Mouse (Mus musculus) liver, postnatal 0 days (tissue): Measurements from ENCODE around the gene Utp3. TPM values are rescaled to one million over a fixed set of nuclear protein-coding genes. Genes with fewer than 3 reads are reported as not detected.

Experiments used
- ATAC-seq: fragments of 200-750 bp; cut with Nextera tagmentation; 2 replicates; pipeline ENCODE4 v1.8.0; 2017; ENCODE audit warnings: mild to moderate bottlenecking, moderate library complexity
- DNase-seq: peaks from one replicate; pipeline ENCODE4 v3.0.0-alpha.2; 2016
- H3K27ac ChIP-seq: fragments of 300-500 bp; sonication (generic); 2 replicates; pipeline ENCODE4 v1.5.1; 2014; ENCODE audit warnings: antibody characterized with exemption, moderate library complexity, mild to moderate bottlenecking, low read depth
- H3K27me3 ChIP-seq: fragments of 300-500 bp; sonication (generic); 2 replicates; pipeline ENCODE4 v1.6.1; 2014; ENCODE audit warnings: low read length, control low read depth, mixed read lengths; ENCODE audit not compliant: insufficient read depth
- H3K36me3 ChIP-seq: fragments of 300-500 bp; sonication (generic); replicated peaks from 2 replicates; pipeline ENCODE4 v1.6.1; 2014; ENCODE audit warnings: mild to moderate bottlenecking, control low read depth, low read length, moderate library complexity, mixed read lengths; ENCODE audit not compliant: insufficient read depth
- H3K4me1 ChIP-seq: fragments of 300-500 bp; sonication (generic); 2 replicates; pipeline ENCODE4 v1.6.1; 2014; ENCODE audit warnings: antibody characterized with exemption, mild to moderate bottlenecking, control low read depth; ENCODE audit not compliant: insufficient read depth
- H3K4me2 ChIP-seq: fragments of 300-500 bp; sonication (generic); 2 replicates; pipeline ENCODE4 v1.6.1; 2014; ENCODE audit warnings: low read depth, mild to moderate bottlenecking, low read length, moderate library complexity, mixed read lengths
- H3K4me3 ChIP-seq: fragments of 300-500 bp; sonication (generic); 2 replicates; pipeline ENCODE4 v1.5.1; 2014; ENCODE audit warnings: low read depth, low read length
- H3K9ac ChIP-seq: fragments of 300-500 bp; sonication (generic); replicated peaks from 2 replicates; pipeline ENCODE4 v1.6.1; 2014; ENCODE audit warnings: mild to moderate bottlenecking, moderate library complexity
- H3K9me3 ChIP-seq: fragments of 300-500 bp; sonication (generic); 2 replicates; pipeline ENCODE4 v1.6.1; 2016; ENCODE audit warnings: mild to moderate bottlenecking, control low read depth, low read length, mixed read lengths
- CTCF ChIP-seq: sonication (generic); IDR thresholded peaks from 2 replicates; pipeline ENCODE4 v1.5.1; 2016; ENCODE audit warnings: antibody characterized with exemption, low read depth
- EP300 ChIP-seq: IDR thresholded peaks from 2 replicates; pipeline ENCODE4 v1.6.1; 2016; ENCODE audit warnings: antibody characterized with exemption, low read depth, mild to moderate bottlenecking
- WGBS: fragments of 180-500 bp; shearing (Covaris S2); extraction: QIAGEN DNeasy Blood & Tissue Kit; methylation state at CpG from one replicate; pipeline ENCODE4 v1.1.7; 2014; ENCODE audit not compliant: insufficient replicate concordance; 5-methylcytosine and 5-hydroxymethylcytosine counted together
- polyA plus RNA-seq: library from polyadenylated mRNA; unstranded; fragments of >200 nt; fragmentation: Nextera tagmentation; extraction: Ambion mirVana; gene quantifications from 2 replicates; pipeline ENCODE4 v1.2.1, GENCODE M21; 2015

The Utp3 gene
- polyA plus RNA-seq, 1 experiment from 2014 or later: 27.6 TPM

GRCm38 (mm10) chr5:88558991-88559390 lies 4.7 kb downstream of the Utp3 start:
- TF ChIP-seq CTCF (no peak), EP300 (no peak)
- H3K9me3 ChIP-seq: no peaks in the 10 kb centered on the region
- no peaks in the 10 kb centered on the region for H3K27me3 ChIP-seq
- 34% methylated on average over 1 of the region's 1 CpGs for WGBS
- no peaks in the 10 kb centered on the region for H3K36me3 ChIP-seq
- H3K4me2 ChIP-seq: no peak overlapping the region
- ATAC-seq (no peak), DNase-seq (no peak)
- H3K27ac ChIP-seq: no peak overlapping the region
- H3K4me1 ChIP-seq: peaks cover 13% of the 10 kb centered on the region
- no peak overlapping the region for H3K4me3 ChIP-seq
- no peak overlapping the region for H3K9ac ChIP-seq

GRCm38 (mm10) chr5:88561080-88561814 lies 7.0 kb downstream of the Utp3 start:
- 76% methylated on average over 9 of the region's 9 CpGs for WGBS
- Histone ChIP-seq H3K4me2 (no peak overlapping the region), H3K9ac (no peak overlapping the region), H3K36me3 (no peaks in the 10 kb centered on the region), H3K9me3 (no peaks in the 10 kb centered on the region), H3K27me3 (no peaks in the 10 kb centered on the region), H3K4me1 (no peaks in the 10 kb centered on the region), H3K4me3 (no peak overlapping the region), H3K27ac (no peak overlapping the region)
- ATAC-seq (no peak), DNase-seq (no peak)
- TF ChIP-seq CTCF (no peak), EP300 (no peak)

GRCm38 (mm10) chr5:88562863-88563780 lies 8.9 kb downstream of the Utp3 start:
- peak; percentile 32 for ATAC-seq
- no peaks in the 10 kb centered on the region for H3K36me3 ChIP-seq
- H3K4me3 ChIP-seq: peak overlapping the region; percentile 91; the same call in 1 of the 2 replicates
- peak overlapping the region; percentile 91 for H3K27ac ChIP-seq
- H3K4me2 ChIP-seq: peak overlapping the region; percentile 97; the same call in 1 of the 2 replicates
- WGBS: 64% methylated on average over 8 of the region's 8 CpGs
- H3K4me1 ChIP-seq: peaks cover 3% of the 10 kb centered on the region; the same call in 1 of the 2 replicates
- TF ChIP-seq CTCF (peak; percentile 29; the same call in 1 of the 2 replicates), EP300 (no peak)
- no peak overlapping the region for H3K9ac ChIP-seq
- no peaks in the 10 kb centered on the region for H3K9me3 ChIP-seq
- no peaks in the 10 kb centered on the region for H3K27me3 ChIP-seq
- no peak for DNase-seq

- Histone ChIP-seq H3K9me3 (no peaks in the 10 kb centered on the region), H3K27me3 (no peaks in the 10 kb centered on the region), H3K27ac (peak within 1 kb of the TSS; percentile 91), H3K4me2 (peak within 1 kb of the TSS; percentile 97), H3K9ac (peak within 1 kb of the TSS; percentile 82), H3K36me3 (no peaks in the 10 kb centered on the region), H3K4me3 (peak within 1 kb of the TSS; percentile 91), H3K4me1 (peaks cover 3% of the 10 kb centered on the region; the same call in 1 of the 2 replicates)
- TF ChIP-seq EP300 (no peak), CTCF (peak; percentile 66)
- DNase-seq (peak; percentile 89), ATAC-seq (peak; percentile 90)
- 2% methylated on average over 45 of the region's 71 CpGs for WGBS
Measured at GRCm38 (mm10) chr5:88564501-88565147, 10.4 kb downstream of the Utp3 start, which contains the start of gene Rufy3. Gene Rufy3 (plus strand): TSS chr5:88565040.

GRCm38 (mm10) chr5:88565148-88566033 lies 11.1 kb downstream of the Utp3 start:
- Histone ChIP-seq H3K27me3 (no peaks in the 10 kb centered on the region), H3K36me3 (0 out of 2 replicates have a peak, but pooled peaks cover 3% of the 10 kb centered on the region), H3K4me3 (peak overlapping the region; percentile 91), H3K9ac (peak overlapping the region; percentile 82), H3K4me2 (peak overlapping the region; percentile 97), H3K4me1 (peaks cover 3% of the 10 kb centered on the region; the same call in 1 of the 2 replicates), H3K27ac (peak overlapping the region; percentile 91), H3K9me3 (no peaks in the 10 kb centered on the region)
- peak; percentile 72 for DNase-seq
- TF ChIP-seq EP300 (no peak), CTCF (0 out of 2 replicates have a peak, but pooled peaks have one; percentile 8)
- peak; percentile 61 for ATAC-seq
- 1% methylated on average over 65 of the region's 119 CpGs for WGBS
